Mouse (Mus musculus) pancreas, adult 10 weeks (tissue): ENCODE measurements around the gene Atp2a2. TPM values are rescaled to one million over a fixed set of nuclear protein-coding genes. Genes with fewer than 3 reads are reported as not detected.

Experiments
- polyA plus RNA-seq: library from polyadenylated mRNA; stranded (reverse); fragments of 350-450 nt; fragmentation: Illumina TruSeq; extraction: RNeasy Lipid Tissue Mini Kit (QIAGEN cat#74804); gene quantifications from one replicate; pipeline ENCODE4 v1.2.3, GENCODE M21; 2015; ENCODE audit warnings: low read depth, low replicate concordance; ENCODE audit not compliant: insufficient read depth

The Atp2a2 gene
- 41.6 TPM for polyA plus RNA-seq

DNA sequence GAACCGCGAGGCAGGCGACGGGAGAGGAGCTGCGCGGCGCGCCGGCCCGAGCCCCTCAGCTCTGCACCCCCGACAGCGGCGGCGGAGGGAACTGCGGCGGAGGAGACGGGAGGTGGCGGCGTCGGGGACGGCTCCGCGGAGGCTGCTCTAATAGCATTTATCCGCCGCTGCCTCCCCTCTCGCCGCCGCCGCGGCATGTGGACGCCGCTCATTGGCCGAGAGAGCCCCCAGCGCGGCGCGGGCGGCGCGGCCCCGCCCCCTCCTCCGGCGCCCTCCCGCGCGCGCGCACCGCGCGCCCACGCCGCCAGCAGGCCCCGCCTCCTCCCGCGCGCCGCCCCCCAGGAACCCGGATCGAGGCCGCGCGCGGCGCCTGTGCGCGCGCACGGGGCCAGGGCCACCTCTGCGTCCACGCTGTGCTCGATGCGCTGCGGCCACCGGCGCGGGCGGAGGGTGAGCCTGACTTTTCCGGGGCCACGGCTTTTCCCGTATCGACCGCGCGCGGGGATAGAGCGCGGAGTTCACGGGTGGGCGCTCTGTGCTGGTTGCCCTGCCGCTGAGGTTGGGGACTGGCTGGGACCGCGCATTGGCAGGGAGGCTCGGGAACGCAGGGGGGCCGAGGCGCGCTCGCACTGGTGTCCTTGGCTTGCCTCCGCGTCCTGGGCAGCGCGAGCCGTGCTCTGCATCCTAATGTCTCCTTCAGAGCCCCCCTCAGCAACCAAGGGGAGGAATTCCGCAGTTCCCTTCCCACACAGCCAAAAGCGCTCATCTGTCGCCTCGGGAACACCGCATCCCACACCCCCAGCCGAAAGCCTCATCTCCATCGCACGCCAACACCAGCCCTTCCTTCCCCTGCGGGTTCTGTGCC lies at the start of gene Atp2a2:
Gene Atp2a2 (minus strand): TSS at position 149 of the 865 bp plus-strand sequence.

DNA sequence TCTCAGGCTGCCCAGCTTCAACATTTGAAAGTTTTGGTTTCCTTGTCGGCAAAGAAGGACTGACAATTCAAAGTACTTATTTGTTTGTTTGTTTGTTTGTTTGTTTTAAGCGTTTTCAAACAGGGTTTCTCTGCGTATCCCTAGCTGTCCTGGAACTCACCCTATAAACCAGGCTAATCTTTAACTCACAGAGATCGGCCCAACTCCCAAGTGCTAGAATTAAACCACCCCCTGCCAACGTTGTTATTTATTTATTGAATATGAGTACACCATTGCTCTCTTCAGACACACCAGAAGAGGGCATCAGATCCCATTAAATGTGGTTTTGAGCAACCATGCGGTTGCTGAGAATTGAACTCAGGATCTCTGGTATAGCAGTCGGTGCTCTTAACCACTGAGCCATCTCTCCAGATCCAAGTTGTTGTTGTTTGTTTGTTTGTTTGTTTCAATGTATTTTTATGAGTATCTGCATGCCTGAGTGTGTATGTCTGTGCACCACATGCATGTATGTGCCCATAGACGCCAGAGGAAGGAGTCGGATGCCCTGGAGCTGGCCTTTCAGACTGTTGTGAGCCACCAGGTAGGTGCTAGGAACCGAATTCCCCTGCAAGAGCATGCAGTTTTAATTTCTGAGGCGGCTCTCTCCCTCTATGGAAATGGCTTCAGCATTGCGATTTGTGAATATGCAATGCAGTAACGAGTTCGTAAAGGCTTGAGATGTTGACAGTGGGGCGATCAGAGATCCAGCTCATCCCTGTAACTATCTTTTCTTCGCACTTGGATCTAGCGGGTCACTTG lies 80.6 kb downstream of the Atp2a2 start, which contains the start of gene Anapc7:
Gene Anapc7 (plus strand): TSS at position 423 of the 798 bp plus-strand sequence.

Other genes starting within 250 kb of the Atp2a2 start
- 4.2 TPM for gene Tctn1, start 237.8 kb downstream of the Atp2a2 start, polyA plus RNA-seq
- gene Pptc7, start 217.9 kb downstream of the Atp2a2 start, polyA plus RNA-seq: 4.4 TPM
- 2.9 TPM for gene Rad9b, start 148.0 kb downstream of the Atp2a2 start, polyA plus RNA-seq
- 18.9 TPM for gene Vps29, start 147.9 kb downstream of the Atp2a2 start, polyA plus RNA-seq
- 4.8 TPM for gene Gpn3, start 130.3 kb downstream of the Atp2a2 start, polyA plus RNA-seq
- gene Fam216a, start 129.9 kb downstream of the Atp2a2 start, polyA plus RNA-seq: 3.3 TPM
- 50.4 TPM for gene Arpc3, start 110.3 kb downstream of the Atp2a2 start, polyA plus RNA-seq
- 3.8 TPM for gene Anapc7, start 80.5 kb downstream of the Atp2a2 start, polyA plus RNA-seq
- 4.4 TPM for gene Ift81, start 112.3 kb upstream of the Atp2a2 start, polyA plus RNA-seq
- gene P2rx7, start 141.7 kb upstream of the Atp2a2 start, polyA plus RNA-seq: 3.3 TPM
- gene P2rx4, start 205.3 kb upstream of the Atp2a2 start, polyA plus RNA-seq: 16.5 TPM